Mouse (Mus musculus) erythroblast, embryonic 14.5 days (primary cell): Measurements from ENCODE around the gene Celsr1. TPM values are rescaled to one million over a fixed set of nuclear protein-coding genes. Genes with fewer than 3 reads are reported as not detected.

Experiments used
- H3K27me3 ChIP-seq: 2 replicates; pipeline ENCODE4 v1.6.1; 2012; ENCODE audit warnings: inconsistent platforms; ENCODE audit not compliant: control insufficient read depth
- H3K36me3 ChIP-seq: 2 replicates; pipeline ENCODE4 v1.6.1; 2012; ENCODE audit warnings: mild to moderate bottlenecking, inconsistent platforms; ENCODE audit not compliant: control insufficient read depth
- H3K4me1 ChIP-seq: 2 replicates; pipeline ENCODE4 v1.6.1; 2012; ENCODE audit warnings: inconsistent platforms; ENCODE audit not compliant: control insufficient read depth
- H3K4me3 ChIP-seq: replicated peaks from 2 replicates; pipeline ENCODE3; 2012; ENCODE audit warnings: moderate library complexity, mild to moderate bottlenecking, inconsistent platforms
- H3K9me3 ChIP-seq: 2 replicates; pipeline ENCODE4 v1.6.1; 2012; ENCODE audit warnings: low read length, inconsistent platforms, mixed read lengths; ENCODE audit not compliant: control insufficient read depth
- GATA1 ChIP-seq: IDR thresholded peaks from 2 replicates; pipeline ENCODE4 v1.6.1; 2012; ENCODE audit warnings: low read length, inconsistent platforms, mixed read lengths
- TAL1 ChIP-seq: IDR thresholded peaks from 3 replicates; pipeline ENCODE4 v1.6.1; 2012; ENCODE audit warnings: low read length, inconsistent platforms, mixed read lengths
- polyA plus RNA-seq: library from polyadenylated mRNA; stranded (reverse); fragments of >175 nt; gene quantifications from 2 replicates; pipeline ENCODE4 v1.2.3, GENCODE M21; 2012

Celsr1 gene
- polyA plus RNA-seq, 1 experiment = 0.01 TPM

GRCm38 (mm10) chr15:85921855-85922254 lies 111.7 kb downstream of the Celsr1 start:
- no peaks in the 10 kb centered on the region for H3K36me3 ChIP-seq
- H3K27me3 ChIP-seq = no peaks in the 10 kb centered on the region
- TF ChIP-seq GATA1 (no peak), TAL1 (no peak)
- H3K9me3 ChIP-seq = no peaks in the 10 kb centered on the region
- no peaks in the 10 kb centered on the region for H3K4me1 ChIP-seq
- H3K4me3 ChIP-seq = no peak overlapping the region

DNA sequence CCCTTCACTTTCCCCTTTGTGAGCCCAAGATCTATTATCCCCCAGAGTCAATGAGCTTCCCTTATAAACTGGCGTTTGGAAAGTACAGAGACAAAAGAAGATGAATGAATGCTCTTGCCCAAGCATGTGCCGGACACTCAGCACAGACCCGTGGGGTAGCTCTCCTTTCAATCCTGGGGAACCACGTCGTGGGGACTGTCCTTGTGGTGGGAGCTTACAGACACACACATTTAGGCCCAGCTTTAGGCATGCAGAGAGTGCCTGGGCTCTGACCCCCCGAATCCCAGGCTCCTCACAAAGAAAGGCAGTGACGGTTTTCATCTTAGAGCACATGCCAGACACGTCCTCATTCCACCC lies 113.7 kb downstream of the Celsr1 start:
- Histone ChIP-seq H3K4me3 (no peak overlapping the region), H3K4me1 (no peaks in the 10 kb centered on the region), H3K9me3 (no peaks in the 10 kb centered on the region), H3K36me3 (no peaks in the 10 kb centered on the region), H3K27me3 (no peaks in the 10 kb centered on the region)
- no peak for TF ChIP-seq TAL1
- no peak for TF ChIP-seq GATA1

DNA sequence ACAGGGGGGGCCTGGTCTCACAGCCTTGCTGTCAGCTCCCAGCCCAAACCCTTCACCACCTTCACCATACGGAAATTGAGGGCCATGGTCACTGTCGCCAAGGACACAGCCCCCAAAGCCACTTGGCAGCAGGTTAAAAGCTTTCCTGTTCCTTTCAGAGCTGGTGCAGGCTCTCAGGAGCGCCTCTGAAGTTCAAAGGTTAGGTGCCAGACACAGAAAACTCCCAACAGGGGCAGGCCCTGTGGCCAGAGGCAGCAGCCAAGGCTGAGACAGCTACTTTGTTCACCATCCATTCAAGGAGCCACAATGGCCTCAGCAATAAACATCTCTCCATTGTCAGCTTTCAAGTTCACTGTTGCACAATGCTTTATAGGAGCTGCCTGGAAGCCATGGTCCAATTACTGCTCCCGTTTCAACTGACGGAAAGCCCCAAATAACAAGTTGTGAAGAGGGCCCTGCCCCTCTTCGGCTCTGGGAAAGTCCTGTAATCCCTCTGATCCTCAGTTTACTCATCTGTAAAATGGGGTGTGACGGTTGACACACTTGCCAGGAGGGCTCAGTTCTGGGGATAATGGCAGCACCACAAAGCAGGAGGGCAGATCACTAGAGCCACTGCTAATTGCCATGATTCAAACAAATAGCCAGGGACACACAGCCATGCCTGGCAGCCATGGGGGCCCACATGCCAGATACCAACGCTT lies 114.2 kb downstream of the Celsr1 start:
- Histone ChIP-seq H3K9me3 (no peaks in the 10 kb centered on the region), H3K4me3 (no peak overlapping the region), H3K36me3 (no peaks in the 10 kb centered on the region), H3K4me1 (no peaks in the 10 kb centered on the region), H3K27me3 (no peaks in the 10 kb centered on the region)
- TF ChIP-seq GATA1 (no peak), TAL1 (no peak)

DNA sequence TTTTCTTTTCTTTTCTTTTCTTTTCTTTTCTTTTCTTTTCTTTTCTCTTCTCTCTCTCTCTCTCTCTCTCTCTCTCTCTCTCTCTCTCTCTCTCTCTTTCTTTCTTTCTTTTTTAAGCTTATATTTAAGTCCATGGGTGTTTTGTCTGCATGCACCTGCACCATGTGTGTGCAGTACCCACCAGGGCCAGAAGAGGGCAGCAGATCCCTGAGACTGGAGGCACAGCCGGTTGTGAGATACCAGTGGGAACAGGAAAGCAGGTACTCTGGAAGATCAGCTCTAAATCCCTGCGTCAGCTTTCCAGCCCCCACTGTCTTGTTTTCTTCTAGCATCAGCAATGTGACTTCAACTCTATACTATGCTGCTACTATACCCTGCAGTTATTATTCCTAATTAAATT lies 120.0 kb downstream of the Celsr1 start:
- H3K36me3 ChIP-seq = no peaks in the 10 kb centered on the region
- no peaks in the 10 kb centered on the region; the same call in 1 of the 2 replicates for H3K4me1 ChIP-seq
- no peak overlapping the region for H3K4me3 ChIP-seq
- TF ChIP-seq GATA1 (no peak), TAL1 (no peak)
- H3K9me3 ChIP-seq = no peaks in the 10 kb centered on the region
- H3K27me3 ChIP-seq = no peaks in the 10 kb centered on the region

GRCm38 (mm10) chr15:85909931-85910330 lies 123.6 kb downstream of the Celsr1 start:
- no peak overlapping the region for H3K4me3 ChIP-seq
- H3K27me3 ChIP-seq = no peaks in the 10 kb centered on the region
- H3K4me1 ChIP-seq = no peaks in the 10 kb centered on the region; the same call in 1 of the 2 replicates
- H3K9me3 ChIP-seq = no peaks in the 10 kb centered on the region
- no peaks in the 10 kb centered on the region for H3K36me3 ChIP-seq
- TF ChIP-seq TAL1 (no peak), GATA1 (no peak)

- no peak overlapping the region for H3K4me3 ChIP-seq
- H3K9me3 ChIP-seq = no peaks in the 10 kb centered on the region
- no peaks in the 10 kb centered on the region for H3K36me3 ChIP-seq
- H3K4me1 ChIP-seq = no peaks in the 10 kb centered on the region; the same call in 1 of the 2 replicates
- TF ChIP-seq TAL1 = no peak
- TF ChIP-seq GATA1 = no peak
- H3K27me3 ChIP-seq = no peaks in the 10 kb centered on the region
Measured at GRCm38 (mm10) chr15:85909492-85909829, 124.1 kb downstream of the Celsr1 start.

DNA sequence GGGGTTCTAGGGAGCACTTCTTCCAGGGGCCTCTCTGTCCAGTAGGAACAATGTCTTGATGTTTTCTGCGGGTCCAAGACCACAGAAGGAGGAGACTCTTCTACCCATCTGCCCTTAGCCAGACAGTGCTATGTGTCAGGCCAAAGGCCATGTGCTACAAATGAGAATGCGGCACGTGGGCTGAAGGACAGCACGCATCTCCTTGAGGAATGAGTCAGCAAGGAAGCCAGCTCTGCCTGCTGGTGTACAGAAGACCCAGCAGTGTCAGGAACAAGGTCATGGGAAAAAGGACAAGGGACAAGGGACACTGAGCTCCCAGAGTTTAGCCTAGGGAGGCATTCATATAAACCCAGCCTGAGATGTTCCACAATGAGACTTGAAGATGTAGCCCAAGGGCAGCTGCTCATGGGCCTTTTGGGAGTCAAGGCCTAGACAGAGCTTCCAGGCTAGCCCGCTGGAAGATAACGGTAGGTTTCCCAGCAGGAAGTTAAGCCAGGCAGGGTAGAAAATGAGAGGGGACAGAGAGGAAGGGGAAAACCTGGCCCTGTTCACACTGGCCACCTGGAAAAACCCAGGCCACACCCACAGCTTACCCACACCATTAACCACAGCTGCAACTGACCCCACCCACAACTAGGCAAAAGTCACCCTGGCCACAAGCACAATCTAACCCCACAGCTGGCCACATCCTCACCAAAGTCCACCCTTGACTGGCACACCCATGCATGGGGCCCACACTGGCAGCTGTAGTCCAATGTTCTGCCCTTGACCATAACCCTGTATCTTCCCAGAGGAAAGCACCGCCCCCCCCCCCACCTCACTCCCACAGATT lies 124.7 kb downstream of the Celsr1 start:
- TF ChIP-seq TAL1 (no peak), GATA1 (no peak)
- Histone ChIP-seq H3K4me3 (no peak overlapping the region), H3K36me3 (no peaks in the 10 kb centered on the region), H3K4me1 (no peaks in the 10 kb centered on the region; the same call in 1 of the 2 replicates), H3K9me3 (no peaks in the 10 kb centered on the region), H3K27me3 (no peaks in the 10 kb centered on the region)

GRCm38 (mm10) chr15:85903826-85904225 lies 129.8 kb downstream of the Celsr1 start:
- Histone ChIP-seq H3K9me3 (no peaks in the 10 kb centered on the region), H3K4me1 (no peaks in the 10 kb centered on the region), H3K36me3 (no peaks in the 10 kb centered on the region), H3K27me3 (no peaks in the 10 kb centered on the region), H3K4me3 (no peak overlapping the region)
- no peak for TF ChIP-seq GATA1
- no peak for TF ChIP-seq TAL1

- TF ChIP-seq TAL1 = no peak
- no peak for TF ChIP-seq GATA1
- peaks cover 6% of the 10 kb centered on the region for H3K36me3 ChIP-seq
- H3K4me1 ChIP-seq = no peaks in the 10 kb centered on the region
- no peaks in the 10 kb centered on the region for H3K9me3 ChIP-seq
- H3K27me3 ChIP-seq = no peaks in the 10 kb centered on the region
- H3K4me3 ChIP-seq = no peak overlapping the region
Measured at GRCm38 (mm10) chr15:85902505-85902904, 131.1 kb downstream of the Celsr1 start.

DNA sequence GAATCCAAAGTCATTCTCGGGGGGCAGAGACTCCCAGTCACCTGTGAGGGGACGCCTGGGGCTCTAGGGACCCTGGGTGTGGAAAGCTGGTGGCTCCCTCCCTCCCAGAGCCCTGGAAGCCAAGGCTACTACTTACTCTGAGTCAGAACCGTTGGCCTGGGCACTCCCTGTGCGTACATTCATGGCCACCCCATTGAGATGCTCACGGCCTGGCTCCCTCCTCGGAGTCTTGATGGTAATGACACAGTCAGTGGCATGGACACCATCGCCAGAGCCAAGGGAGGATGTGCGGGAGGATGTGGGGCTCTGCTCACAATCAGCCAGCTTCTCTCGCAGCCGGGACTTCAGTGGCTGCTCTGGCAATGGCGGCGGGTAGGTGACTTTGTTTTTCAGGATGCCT lies 132.8 kb downstream of the Celsr1 start:
- TF ChIP-seq TAL1 = no peak
- TF ChIP-seq GATA1 = no peak
- H3K4me3 ChIP-seq = no peak overlapping the region
- peaks cover 23% of the 10 kb centered on the region for H3K36me3 ChIP-seq
- no peaks in the 10 kb centered on the region for H3K9me3 ChIP-seq
- H3K27me3 ChIP-seq = no peaks in the 10 kb centered on the region
- H3K4me1 ChIP-seq = no peaks in the 10 kb centered on the region
